Mouse (Mus musculus) forebrain, embryonic 16.5 days (tissue): ENCODE results near the gene Rheb. TPM values are rescaled to one million over a fixed set of nuclear protein-coding genes. Genes with fewer than 3 reads are reported as not detected.

Experiments used
- ATAC-seq: fragments of 200-750 bp; cut with Nextera tagmentation; 2 replicates; pipeline ENCODE4 v1.8.0; 2017; ENCODE audit warnings: mild to moderate bottlenecking, moderate library complexity
- H3K27ac ChIP-seq: fragments of 300-500 bp; sonication (generic); 2 replicates; pipeline ENCODE4 v1.5.1; 2014; ENCODE audit warnings: low read length, control low read depth
- H3K27me3 ChIP-seq: fragments of 300-500 bp; sonication (generic); replicated peaks from 2 replicates; pipeline ENCODE4 v1.6.1; 2014; ENCODE audit warnings: low read length; ENCODE audit not compliant: control insufficient read depth, insufficient read depth
- H3K36me3 ChIP-seq: fragments of 300-500 bp; sonication (generic); 2 replicates; pipeline ENCODE4 v1.6.1; 2014; ENCODE audit not compliant: control insufficient read depth, insufficient read depth
- H3K4me1 ChIP-seq: fragments of 300-500 bp; sonication (generic); replicated peaks from 2 replicates; pipeline ENCODE4 v1.6.1; 2014; ENCODE audit warnings: low read length; ENCODE audit not compliant: control insufficient read depth, insufficient read depth
- H3K4me2 ChIP-seq: fragments of 300-500 bp; sonication (generic); 2 replicates; pipeline ENCODE4 v1.6.1; 2014; ENCODE audit warnings: mild to moderate bottlenecking, low read length, control low read depth
- H3K4me3 ChIP-seq: fragments of 300-500 bp; sonication (generic); replicated peaks from 2 replicates; pipeline ENCODE4 v1.5.1; 2014; ENCODE audit warnings: mild to moderate bottlenecking, low read length, control low read depth
- H3K9ac ChIP-seq: fragments of 300-500 bp; sonication (generic); replicated peaks from 2 replicates; pipeline ENCODE4 v1.6.1; 2014; ENCODE audit warnings: low read depth, low read length, control low read depth
- H3K9me3 ChIP-seq: fragments of 300-500 bp; sonication (generic); 2 replicates; pipeline ENCODE4 v1.6.1; 2016; ENCODE audit warnings: low read length; ENCODE audit not compliant: control insufficient read depth
- WGBS: fragments of 180-500 bp; shearing (Covaris S2); extraction: QIAGEN DNeasy Blood & Tissue Kit; methylation state at CpG from one replicate; pipeline ENCODE4 v1.1.7; 2014; 5-methylcytosine and 5-hydroxymethylcytosine counted together
- polyA plus RNA-seq: library from polyadenylated mRNA; unstranded; fragments of >200 nt; fragmentation: Nextera tagmentation; extraction: Ambion mirVana; gene quantifications from 2 replicates; pipeline ENCODE4 v1.2.1, GENCODE M21; 2015

Gene Rheb
- polyA plus RNA-seq, 1 experiment from 2014 or later, result 273 TPM

DNA sequence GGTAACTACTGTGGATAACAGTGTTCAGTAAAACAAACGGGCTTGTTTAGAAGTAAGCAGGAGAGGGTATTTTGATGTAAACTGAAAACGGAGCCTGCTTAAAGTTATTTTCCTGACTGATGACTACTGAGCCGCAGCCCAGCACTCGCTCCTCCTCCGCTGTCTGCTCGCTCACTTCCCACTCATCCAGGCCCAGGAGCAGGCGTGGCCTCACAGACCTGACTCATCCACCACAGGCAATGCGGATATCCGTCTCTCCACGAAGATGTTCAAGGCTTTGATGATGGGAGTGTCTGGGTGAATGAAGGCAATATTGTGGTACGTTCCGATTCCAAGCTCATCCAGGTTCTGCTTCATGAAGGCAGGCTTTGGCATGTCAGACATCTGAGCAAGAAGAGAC, 28.9 kb upstream of the Rheb start:
- 0 out of 2 replicates have a peak, but pooled peaks cover 2% of the 10 kb centered on the region for H3K4me1 ChIP-seq
- no peak overlapping the region for H3K4me3 ChIP-seq
- H3K27me3 ChIP-seq, result no peaks in the 10 kb centered on the region
- H3K9me3 ChIP-seq, result no peaks in the 10 kb centered on the region
- peaks cover 10% of the 10 kb centered on the region for H3K36me3 ChIP-seq
- H3K9ac ChIP-seq, result no peak overlapping the region
- no peak overlapping the region for H3K27ac ChIP-seq
- 95% methylated on average over 12 of the region's 12 CpGs for WGBS
- no peak overlapping the region for H3K4me2 ChIP-seq
- ATAC-seq, result no peak

- no peak overlapping the region for H3K4me2 ChIP-seq
- H3K27ac ChIP-seq, result no peak overlapping the region
- 0 out of 2 replicates have a peak, but pooled peaks cover 2% of the 10 kb centered on the region for H3K4me1 ChIP-seq
- 70% methylated on average over 11 of the region's 11 CpGs for WGBS
- no peaks in the 10 kb centered on the region for H3K27me3 ChIP-seq
- no peaks in the 10 kb centered on the region for H3K9me3 ChIP-seq
- peaks cover 7% of the 10 kb centered on the region for H3K36me3 ChIP-seq
- no peak overlapping the region for H3K4me3 ChIP-seq
- ATAC-seq, result peak; percentile 73
- no peak overlapping the region for H3K9ac ChIP-seq
Observed at GRCm38 (mm10) chr5:24869796-24870289, 27.4 kb upstream of the Rheb start.

- Histone ChIP-seq H3K9me3 (no peaks in the 10 kb centered on the region), H3K4me2 (no peak overlapping the region), H3K4me3 (no peak overlapping the region), H3K9ac (no peak overlapping the region), H3K4me1 (peaks cover 19% of the 10 kb centered on the region), H3K36me3 (peaks cover 15% of the 10 kb centered on the region), H3K27ac (no peak overlapping the region), H3K27me3 (no peaks in the 10 kb centered on the region)
- 88% methylated on average over 12 of the region's 12 CpGs for WGBS
- ATAC-seq, result no peak
Observed at GRCm38 (mm10) chr5:24863804-24864203, 21.4 kb upstream of the Rheb start.

- peak overlapping the region; percentile 5; the same call in 1 of the 2 replicates for H3K27ac ChIP-seq
- no peaks in the 10 kb centered on the region for H3K27me3 ChIP-seq
- H3K9ac ChIP-seq, result no peak overlapping the region
- H3K9me3 ChIP-seq, result no peaks in the 10 kb centered on the region
- peaks cover 19% of the 10 kb centered on the region for H3K4me1 ChIP-seq
- H3K36me3 ChIP-seq, result peaks cover 11% of the 10 kb centered on the region
- ATAC-seq, result no peak
- H3K4me2 ChIP-seq, result no peak overlapping the region
- WGBS, result 84% methylated on average over 9 of the region's 9 CpGs
- no peak overlapping the region for H3K4me3 ChIP-seq
Observed at GRCm38 (mm10) chr5:24861449-24861930, 19.1 kb upstream of the Rheb start.

DNA sequence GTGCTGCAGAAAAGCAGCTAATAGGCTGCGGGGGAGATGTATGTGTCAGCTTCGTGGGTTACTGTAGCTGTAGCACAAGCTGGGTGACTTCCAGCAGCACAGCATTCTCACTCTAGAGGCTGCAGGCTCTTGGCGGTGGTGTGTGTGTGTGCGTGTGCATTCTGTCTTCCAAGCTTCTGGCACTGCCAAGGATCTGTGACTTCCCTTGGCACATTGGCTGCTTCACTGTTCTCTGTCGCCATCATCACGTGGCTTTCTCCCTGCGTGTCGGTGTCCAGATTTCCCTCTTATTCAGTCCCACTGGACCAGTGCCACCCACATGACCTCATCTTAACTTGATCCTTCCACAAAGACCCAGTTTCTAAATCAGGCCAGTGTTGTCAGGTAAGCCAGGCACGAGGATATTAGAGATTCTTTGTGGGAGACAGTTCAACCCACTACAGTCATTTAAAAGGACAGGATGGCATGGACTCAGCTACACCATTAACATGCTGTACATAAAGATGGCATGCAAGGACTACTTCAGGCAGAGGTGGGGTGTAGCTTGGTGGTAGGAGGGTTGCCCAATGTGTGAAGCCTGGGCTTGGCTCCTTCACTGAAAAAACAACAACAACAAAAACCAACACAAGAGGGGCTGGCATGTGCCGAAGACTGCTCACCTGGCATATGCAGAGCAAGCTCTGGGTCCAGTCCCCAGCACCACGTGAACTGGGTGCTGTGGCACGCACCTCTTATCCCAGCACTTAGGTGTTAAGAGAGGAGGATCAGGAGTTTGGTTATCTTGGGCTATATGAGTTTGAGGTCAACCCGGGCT, 18.4 kb upstream of the Rheb start:
- Histone ChIP-seq H3K27me3 (no peaks in the 10 kb centered on the region), H3K36me3 (peaks cover 7% of the 10 kb centered on the region), H3K27ac (peak overlapping the region; percentile 81), H3K4me3 (no peak overlapping the region), H3K9me3 (no peaks in the 10 kb centered on the region), H3K4me2 (peak overlapping the region; percentile 23), H3K9ac (no peak overlapping the region), H3K4me1 (peaks cover 19% of the 10 kb centered on the region)
- ATAC-seq, result peak; percentile 95
- WGBS, result 46% methylated on average over 13 of the region's 13 CpGs

DNA sequence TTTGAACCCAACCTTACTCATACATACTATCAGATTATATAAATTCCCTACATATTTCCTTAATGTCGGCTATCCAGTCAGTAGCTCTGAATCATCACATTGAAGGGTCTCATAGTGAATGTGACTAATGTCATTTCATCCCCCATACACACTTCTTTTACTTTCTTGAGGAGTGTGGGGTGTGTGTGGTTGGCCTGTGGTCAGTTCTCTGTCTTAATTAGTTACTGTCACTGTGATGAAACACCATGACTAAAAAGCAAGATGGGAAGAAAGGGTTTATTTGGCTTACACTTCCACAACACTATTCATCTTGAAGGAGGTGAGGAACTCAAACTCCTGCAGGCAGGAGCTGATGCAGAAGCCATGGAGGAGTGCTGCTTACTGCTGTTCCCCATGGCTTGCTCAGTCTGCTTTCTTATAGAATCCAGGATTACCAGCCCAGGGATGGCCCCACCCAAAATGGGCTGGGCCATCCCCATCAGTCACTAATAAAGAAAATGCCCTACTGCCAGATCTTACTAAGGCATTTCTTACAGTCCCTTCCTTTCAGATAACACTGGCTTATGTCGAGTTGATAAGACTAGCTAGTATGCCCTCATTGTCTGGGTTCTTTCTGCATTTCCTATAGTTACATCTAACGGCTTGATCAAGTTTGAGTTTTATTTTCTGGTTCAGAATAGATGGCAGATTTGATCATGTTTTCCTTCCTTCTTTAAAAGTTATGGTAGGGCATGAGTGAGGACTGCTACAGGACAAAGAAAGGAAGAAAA, 17.5 kb upstream of the Rheb start:
- 73% methylated on average over 3 of the region's 3 CpGs for WGBS
- H3K4me3 ChIP-seq, result no peak overlapping the region
- peaks cover 7% of the 10 kb centered on the region for H3K36me3 ChIP-seq
- ATAC-seq, result no peak
- H3K9me3 ChIP-seq, result no peaks in the 10 kb centered on the region
- peaks cover 19% of the 10 kb centered on the region for H3K4me1 ChIP-seq
- H3K27ac ChIP-seq, result peak overlapping the region; percentile 81
- no peak overlapping the region for H3K9ac ChIP-seq
- no peak overlapping the region; the same call in 1 of the 2 replicates for H3K4me2 ChIP-seq
- no peaks in the 10 kb centered on the region for H3K27me3 ChIP-seq

DNA sequence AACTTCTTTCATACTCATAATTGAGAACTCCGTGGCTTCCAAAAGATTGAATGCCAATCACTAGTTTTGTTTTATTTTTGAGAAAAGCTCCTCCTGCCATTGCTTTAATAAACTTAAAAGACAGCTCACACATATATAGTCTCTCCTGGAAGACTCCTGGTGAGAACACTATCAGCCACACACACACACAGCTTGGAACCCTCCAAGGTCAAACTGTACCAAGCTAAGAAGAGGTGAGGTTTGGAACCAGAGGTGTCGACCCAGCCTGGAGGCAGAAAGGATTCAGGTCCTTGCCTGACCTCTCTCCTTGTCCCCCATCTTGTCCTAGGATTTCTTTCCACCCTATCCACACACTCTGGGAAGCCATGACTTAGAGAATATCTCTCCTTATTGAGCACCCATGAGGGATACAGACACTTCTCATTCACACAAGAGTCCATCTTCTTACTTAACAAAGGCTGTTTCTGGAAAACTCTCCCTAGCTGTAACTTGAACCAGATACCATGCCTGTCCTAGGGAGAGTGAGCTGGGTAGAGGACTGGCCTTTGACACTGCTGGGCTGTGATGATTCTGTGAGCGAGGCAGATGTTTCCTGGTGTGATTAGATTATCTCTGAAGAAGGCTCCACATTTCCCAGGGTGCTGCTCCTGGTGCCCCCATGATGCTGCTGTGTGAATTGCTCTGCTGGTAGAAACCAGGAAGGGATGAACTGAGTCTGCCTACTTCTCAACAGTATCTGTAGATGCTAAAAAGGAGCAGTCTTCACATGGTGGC, 12.6 kb upstream of the Rheb start:
- WGBS, result 73% methylated on average over 3 of the region's 3 CpGs
- Histone ChIP-seq H3K27me3 (no peaks in the 10 kb centered on the region), H3K36me3 (no peaks in the 10 kb centered on the region), H3K4me3 (no peak overlapping the region), H3K9me3 (no peaks in the 10 kb centered on the region), H3K4me1 (peaks cover 3% of the 10 kb centered on the region; the same call in 1 of the 2 replicates), H3K27ac (no peak overlapping the region), H3K4me2 (no peak overlapping the region), H3K9ac (no peak overlapping the region)
- no peak for ATAC-seq

- 98% methylated on average over 3 of the region's 3 CpGs for WGBS
- no peaks in the 10 kb centered on the region for H3K4me1 ChIP-seq
- H3K4me3 ChIP-seq, result no peak overlapping the region
- no peak for ATAC-seq
- H3K36me3 ChIP-seq, result no peaks in the 10 kb centered on the region
- H3K27me3 ChIP-seq, result no peaks in the 10 kb centered on the region
- no peaks in the 10 kb centered on the region for H3K9me3 ChIP-seq
- no peak overlapping the region for H3K9ac ChIP-seq
- no peak overlapping the region for H3K4me2 ChIP-seq
- no peak overlapping the region for H3K27ac ChIP-seq
Observed at GRCm38 (mm10) chr5:24854256-24854655, 11.8 kb upstream of the Rheb start.
